Mouse (Mus musculus) thymus, adult 2 months (tissue): ENCODE data around the gene Tuft1. TPM values are rescaled to one million over a fixed set of nuclear protein-coding genes. Genes with fewer than 3 reads are reported as not detected.
"Not testable (repeated sequence)": the region's sequence is repeated elsewhere in the genome, so short reads cannot be mapped to it uniquely, and the experiment has no call there.

Source experiments
- DNase-seq: peaks from one replicate; pipeline ENCODE4 v3.0.0; 2021
- H3K27ac ChIP-seq: fragments of 200-500 bp; 2 replicates; pipeline ENCODE4 v1.5.1; 2012; ENCODE audit warnings: low read length, control low read depth; ENCODE audit not compliant: control insufficient read depth, insufficient read depth
- H3K27me3 ChIP-seq: fragments of 200-500 bp; 2 replicates; pipeline ENCODE4 v1.6.1; 2012; ENCODE audit warnings: mild to moderate bottlenecking, low read length, moderate library complexity, mixed read lengths; ENCODE audit not compliant: control insufficient read depth, insufficient read depth
- H3K36me3 ChIP-seq: fragments of 200-500 bp; 2 replicates; pipeline ENCODE4 v1.6.1; 2012; ENCODE audit warnings: mild to moderate bottlenecking, low read length, moderate library complexity; ENCODE audit not compliant: control insufficient read depth, insufficient read depth
- H3K4me1 ChIP-seq: fragments of 200-500 bp; replicated peaks from 2 replicates; pipeline ENCODE4 v1.6.1; 2012; ENCODE audit warnings: low read length; ENCODE audit not compliant: control insufficient read depth, insufficient read depth
- H3K4me3 ChIP-seq: fragments of 200-500 bp; 2 replicates; pipeline ENCODE4 v1.5.1; 2012; ENCODE audit warnings: mild to moderate bottlenecking, low read length, control low read depth, moderate library complexity; ENCODE audit not compliant: control insufficient read depth, insufficient read depth
- CTCF ChIP-seq: fragments of 200-500 bp; IDR thresholded peaks from 2 replicates; pipeline ENCODE4 v1.5.1; 2012; ENCODE audit warnings: mild to moderate bottlenecking, control low read depth, low read length, moderate library complexity, borderline replicate concordance; ENCODE audit not compliant: control insufficient read depth, poor library complexity, insufficient read depth; ENCODE audit errors: extremely low read depth
- POLR2A ChIP-seq: fragments of 200-500 bp; IDR thresholded peaks from 2 replicates; pipeline ENCODE4 v1.6.1; 2012; ENCODE audit warnings: mild to moderate bottlenecking, low read length, control low read depth, moderate library complexity; ENCODE audit not compliant: control insufficient read depth, poor library complexity, insufficient read depth; ENCODE audit errors: extremely low read depth
- WGBS: fragments of 180-500 bp; shearing (Covaris S2); methylation state at CpG from one replicate; pipeline ENCODE4 v1.1.7; 2018; 5-methylcytosine and 5-hydroxymethylcytosine counted together
- polyA plus RNA-seq: library from polyadenylated mRNA; depleted of rRNA; stranded (reverse); fragments of >200 nt; gene quantifications from 2 replicates; pipeline ENCODE4 v1.2.3, GENCODE M21; 2012

Gene Tuft1
- polyA plus RNA-seq, 1 experiment, result 10.1 TPM

DNA sequence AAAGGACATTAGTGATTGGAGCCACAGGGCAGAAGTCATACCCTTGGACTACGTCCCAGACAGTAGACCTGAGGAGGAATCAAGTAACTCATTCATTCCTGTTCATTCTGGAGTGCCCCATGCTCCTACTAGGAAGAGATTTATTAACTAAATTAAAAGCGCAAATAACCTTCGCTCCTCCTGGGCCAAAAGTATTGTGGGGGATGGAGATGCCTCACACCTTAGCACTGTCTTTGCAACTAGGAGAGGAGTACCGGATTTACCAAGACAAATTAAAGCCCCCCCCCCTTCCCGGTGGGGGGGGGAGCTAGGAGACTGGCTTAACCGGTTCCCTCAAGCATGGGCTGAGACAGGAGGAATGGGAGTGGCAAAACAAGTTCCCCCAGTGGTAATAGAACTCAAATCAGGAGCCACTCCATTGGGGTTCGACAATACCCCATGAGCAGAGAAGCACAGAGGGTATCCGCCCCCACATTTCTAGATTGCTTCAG is 20.7 kb upstream of the Tuft1 start:
- WGBS, result 81% methylated on average over 8 of the region's 8 CpGs
- DNase-seq, result no peak
- TF ChIP-seq CTCF, result no peak
- TF ChIP-seq POLR2A, result no peak

DNA sequence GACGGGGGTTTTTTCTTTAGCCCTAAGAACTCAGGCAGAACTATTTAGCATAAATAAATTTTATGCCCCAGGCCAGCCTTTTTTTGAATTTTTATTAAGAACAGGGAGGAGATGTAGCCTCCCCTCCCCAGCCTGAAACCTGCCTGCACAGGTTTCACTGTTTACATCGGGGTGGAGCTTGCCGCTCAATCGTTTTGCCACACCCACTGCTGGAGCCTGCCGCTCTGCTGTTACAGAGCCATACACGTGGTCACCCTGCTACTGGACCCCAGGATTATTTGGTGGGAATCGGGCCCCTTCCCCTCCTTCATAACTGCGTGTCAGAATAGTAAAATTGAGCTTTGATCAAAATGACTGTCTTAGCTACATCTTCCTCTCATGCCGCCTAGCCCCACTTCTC is 16.4 kb upstream of the Tuft1 start:
- not testable (repeated sequence) for H3K4me3 ChIP-seq, DNase-seq, H3K27ac ChIP-seq, H3K27me3 ChIP-seq, H3K4me1 ChIP-seq, H3K36me3 ChIP-seq
- WGBS, result 93% methylated on average over 9 of the region's 9 CpGs

More for the DNA sequence above, 20.7 kb upstream of the Tuft1 start:
- H3K36me3 ChIP-seq, result no peaks in the 10 kb centered on the region
- H3K27ac ChIP-seq, result no peak overlapping the region
- no peaks in the 10 kb centered on the region for H3K4me1 ChIP-seq
- no peaks in the 10 kb centered on the region for H3K27me3 ChIP-seq
- no peak overlapping the region for H3K4me3 ChIP-seq

DNA sequence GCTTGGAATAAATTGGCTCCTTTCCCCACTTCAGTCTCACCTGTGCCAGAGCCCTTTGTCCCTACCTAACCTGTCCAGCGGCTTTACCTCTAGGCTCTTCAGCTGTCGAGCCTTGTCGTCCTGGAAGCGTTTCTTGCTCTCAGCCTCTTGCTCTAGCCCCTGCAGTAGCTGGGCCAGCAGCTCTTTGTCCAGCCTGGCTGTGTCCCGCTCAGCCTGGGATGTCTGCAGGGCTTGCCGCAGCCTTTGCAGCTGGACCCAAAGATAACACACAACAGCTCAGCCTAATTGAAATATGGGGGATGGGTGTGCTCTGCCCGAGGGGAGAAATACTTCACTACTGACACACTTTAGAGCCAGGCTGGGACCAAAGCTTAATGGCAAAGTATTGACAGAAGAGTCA is 7.2 kb upstream of the Tuft1 start:
- not testable (repeated sequence) for H3K36me3 ChIP-seq, H3K27me3 ChIP-seq, H3K4me3 ChIP-seq, H3K27ac ChIP-seq, DNase-seq, H3K4me1 ChIP-seq
- 73% methylated on average over 7 of the region's 7 CpGs for WGBS

DNA sequence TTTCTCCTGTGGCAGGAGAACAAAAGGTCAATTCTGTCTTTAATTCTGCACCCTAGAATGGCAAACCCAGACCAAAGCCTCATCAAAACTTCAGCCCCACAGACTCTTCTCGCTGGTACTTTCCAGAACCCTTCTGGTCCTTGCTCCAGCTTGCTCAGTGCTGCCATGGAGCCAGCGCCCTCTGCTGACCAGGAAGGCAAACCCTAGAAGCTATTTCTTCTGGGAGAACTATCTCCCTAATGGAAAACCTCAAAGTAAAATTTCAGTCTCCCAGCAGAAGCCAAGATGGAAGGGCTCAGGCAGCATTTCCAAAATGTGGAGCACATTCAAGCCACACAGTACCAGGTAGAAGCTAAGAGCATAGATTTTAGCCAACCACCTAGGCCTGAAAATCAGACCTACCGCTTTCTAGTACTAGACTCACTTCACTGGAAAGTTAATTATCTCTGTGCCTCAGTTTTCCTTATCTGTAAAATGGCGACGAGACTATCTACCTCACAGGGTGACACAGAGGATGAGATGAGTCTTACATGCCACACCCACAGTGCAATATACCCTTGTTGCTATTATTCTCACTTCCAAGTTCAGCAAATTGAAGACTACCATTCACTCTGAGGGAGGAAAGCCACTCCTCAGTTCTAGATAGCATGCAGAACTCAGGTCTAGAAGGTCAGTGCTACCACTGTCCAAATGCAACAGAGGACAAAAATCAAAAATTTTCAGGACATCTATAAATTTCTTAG is 6.6 kb upstream of the Tuft1 start:
- not testable (repeated sequence) for DNase-seq, H3K27ac ChIP-seq, H3K27me3 ChIP-seq, H3K4me3 ChIP-seq, H3K4me1 ChIP-seq, H3K36me3 ChIP-seq
- 66% methylated on average over 5 of the region's 5 CpGs for WGBS

DNA sequence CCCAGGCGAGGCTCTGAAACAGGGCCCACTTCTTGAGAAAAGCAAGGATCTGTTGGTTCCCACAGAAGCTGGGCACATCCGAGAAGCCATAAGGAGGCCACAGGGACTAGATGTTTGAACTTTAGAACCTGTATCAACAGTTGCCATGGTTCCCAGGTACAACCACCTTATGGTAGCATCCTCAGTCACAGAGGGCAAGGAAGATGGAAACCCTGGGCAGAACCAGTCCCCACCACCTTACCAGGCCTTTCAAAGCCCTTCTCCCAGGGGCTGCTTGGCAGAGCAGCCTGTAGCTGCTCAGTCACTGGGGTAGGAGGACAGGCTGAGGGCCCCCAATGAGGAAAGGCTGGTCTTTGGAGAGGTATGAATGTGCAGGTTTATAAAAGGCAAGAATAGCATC is 2.2 kb upstream of the Tuft1 start:
- H3K27ac ChIP-seq, H3K36me3 ChIP-seq, H3K4me1 ChIP-seq, H3K4me3 ChIP-seq, H3K27me3 ChIP-seq, DNase-seq: not testable (repeated sequence)
- WGBS, result 94% methylated on average over 2 of the region's 2 CpGs

DNA sequence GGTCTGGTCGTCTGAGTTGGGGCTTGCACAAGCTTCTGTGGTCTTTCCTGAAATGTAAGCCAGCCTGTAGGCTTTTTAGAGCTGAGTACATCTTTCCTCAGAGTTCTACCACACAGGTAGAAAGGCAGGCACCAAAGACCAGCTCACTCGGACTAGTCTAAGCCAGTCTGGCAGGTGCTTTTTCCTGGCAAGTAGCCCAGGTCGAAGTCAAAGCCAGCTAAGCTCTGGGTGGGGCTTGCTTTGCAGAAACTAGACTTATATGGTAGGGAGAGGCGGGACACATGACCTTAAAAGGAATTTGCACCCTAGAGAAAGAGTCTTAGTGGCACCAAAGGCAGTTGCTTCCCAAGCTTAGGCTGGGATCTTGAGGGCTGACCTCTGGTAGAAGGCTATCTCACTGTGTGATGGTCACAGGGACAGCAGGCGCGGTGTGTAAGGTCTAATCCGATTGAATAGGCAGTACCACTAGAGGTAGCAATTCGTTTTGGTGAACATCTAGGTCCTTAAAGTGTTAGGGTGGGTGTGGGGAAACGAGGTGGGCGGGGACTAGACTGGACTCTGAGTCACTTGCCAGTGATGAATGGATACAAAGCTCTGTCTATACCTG is 573 bp upstream of the Tuft1 start:
- not testable (repeated sequence) for H3K36me3 ChIP-seq, H3K4me1 ChIP-seq, H3K4me3 ChIP-seq, H3K27ac ChIP-seq, H3K27me3 ChIP-seq
- peak; percentile 7 for DNase-seq
- WGBS, result 38% methylated on average over 8 of the region's 10 CpGs

DNA sequence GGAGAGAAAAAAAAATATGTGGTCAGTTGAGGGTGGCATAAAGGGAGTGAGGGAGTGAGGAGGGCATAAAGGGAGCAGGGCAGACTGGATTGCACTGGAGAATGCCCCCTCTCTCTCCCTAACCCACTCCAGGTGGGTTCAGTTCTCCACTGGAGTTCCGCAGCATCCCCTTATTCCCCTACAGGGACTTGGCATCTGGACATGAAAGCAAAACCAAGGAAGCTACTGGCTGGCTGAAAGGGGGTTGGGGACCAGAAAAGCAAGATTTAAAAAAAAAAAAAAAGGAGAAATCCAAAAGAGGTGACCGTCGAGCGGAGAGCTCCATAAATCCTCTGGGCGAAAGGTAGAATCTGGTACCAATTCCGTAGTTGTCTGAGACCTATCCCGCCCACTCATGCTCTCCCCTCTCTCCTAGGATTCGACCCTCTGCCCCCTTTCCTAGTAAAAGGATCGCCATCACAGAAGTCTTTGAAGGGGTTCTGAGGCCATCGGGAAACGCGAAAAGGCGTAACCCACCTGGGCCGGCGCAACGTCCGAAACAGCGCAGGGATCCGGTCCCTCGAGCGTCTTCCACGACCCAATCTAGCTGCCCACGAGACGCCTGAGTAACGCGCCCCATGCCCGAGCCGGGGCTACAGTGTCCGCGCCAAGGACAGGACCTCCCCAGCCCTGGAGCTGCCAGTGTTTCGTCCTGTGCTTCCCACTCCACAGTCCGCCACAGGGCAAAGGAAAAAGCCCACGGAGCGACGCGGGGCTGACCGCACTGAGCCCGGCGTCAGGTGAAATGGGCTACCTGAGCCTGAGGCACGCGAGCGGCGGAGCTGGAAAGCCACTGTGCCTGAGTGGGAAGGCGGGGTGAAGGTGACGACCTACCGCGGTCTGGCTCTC is 576 bp downstream of the Tuft1 start:
- peak overlapping the region; percentile 54 for H3K4me3 ChIP-seq
- not testable (repeated sequence) for H3K27me3 ChIP-seq, H3K36me3 ChIP-seq, H3K27ac ChIP-seq, H3K4me1 ChIP-seq, DNase-seq
- 15% methylated on average over 25 of the region's 47 CpGs for WGBS

DNA sequence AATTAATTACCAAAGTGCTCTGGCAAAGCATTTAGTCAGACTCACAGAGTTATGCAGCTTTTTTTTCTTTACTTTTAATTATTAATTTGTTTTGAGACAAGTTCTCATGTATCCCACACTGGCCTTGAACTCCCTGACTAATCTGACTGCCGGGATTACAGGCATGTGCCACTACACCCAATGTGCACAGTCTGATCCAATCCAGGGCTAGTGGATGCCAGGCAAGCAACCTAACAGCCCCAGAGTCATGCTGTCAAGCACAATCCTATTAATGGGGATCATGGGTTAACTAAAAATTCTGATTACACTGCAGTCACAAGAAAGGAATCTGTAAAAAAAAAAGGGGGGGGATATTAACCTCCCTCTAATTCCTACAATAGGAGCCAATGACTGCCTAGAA is 4.7 kb downstream of the Tuft1 start:
- not testable (repeated sequence) for H3K36me3 ChIP-seq, H3K27me3 ChIP-seq, H3K27ac ChIP-seq, H3K4me3 ChIP-seq, H3K4me1 ChIP-seq, DNase-seq
- WGBS, result 96% methylated on average over 1 of the region's 1 CpGs
